In the genomic region with DNA sequence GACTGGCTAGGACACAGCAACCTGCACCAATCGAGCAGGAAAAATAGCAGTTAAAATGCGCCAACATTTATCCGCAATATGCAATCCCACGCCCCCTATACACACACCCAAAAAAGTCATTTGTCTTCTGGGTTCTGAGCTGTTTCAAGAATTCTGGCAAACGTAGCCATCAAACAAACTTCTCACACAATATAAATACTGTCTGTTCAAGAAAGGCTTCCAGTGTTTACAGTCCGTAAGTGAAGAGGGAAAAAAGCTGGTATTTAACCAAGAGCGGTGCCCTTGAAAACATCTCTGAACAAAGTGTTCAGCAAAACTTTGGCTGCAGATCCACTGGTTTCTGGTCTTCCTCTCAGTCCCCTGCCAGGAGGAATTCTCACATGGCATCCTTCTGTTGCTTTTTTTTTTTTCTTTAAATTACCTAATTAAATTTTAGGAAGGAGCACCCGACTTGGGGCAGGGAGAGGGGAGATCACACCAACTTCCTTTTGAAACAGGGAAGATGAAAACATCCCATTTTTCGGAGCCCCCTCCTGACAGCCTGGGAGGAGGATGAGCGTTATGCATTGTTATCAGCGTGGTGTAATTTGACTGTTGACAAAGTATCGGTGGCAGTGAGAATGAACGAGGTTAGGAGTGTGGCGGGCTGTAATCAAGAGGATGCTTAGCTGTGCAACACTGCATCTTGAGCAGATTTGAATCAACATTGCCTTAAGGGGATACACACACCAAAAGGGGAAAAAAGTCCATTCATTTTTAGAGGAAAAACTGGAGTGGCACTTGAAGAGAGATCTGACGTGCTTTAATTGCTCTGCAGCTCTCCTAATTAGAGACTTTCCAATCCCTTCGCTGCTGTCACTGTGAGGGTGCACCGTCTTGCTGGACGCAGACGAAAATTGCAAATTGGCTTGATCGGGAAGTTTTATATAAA, we compare ENCODE assay signal across 9 mouse cellular contexts.
DNase-seq lines count a peak whose midpoint lies in the region; ATAC-seq and TF ChIP-seq lines count a peak whose summit lies in the region.
"Had no signal": no experiment of that assay in that cellular context is flagged by ENCODE, and none has a peak within 500 bp of the region (broad histone marks: within the 10 kb centered on the region; RNA-seq: fewer than 3 reads in every experiment).

No protein-coding gene starts in this region.

- peak overlapping the region; percentile 8; the same call in 1 of the 2 replicates for H3K4me3 ChIP-seq in kidney, postnatal 0 days (replicated peaks; ENCODE audit: low read depth, low read length)
- peak overlapping the region; percentile 23 for H3K4me3 ChIP-seq in embryonic facial prominence, embryonic 13.5 days
- no peak overlapping the region for H3K4me3 ChIP-seq in limb, embryonic 13.5 days
- H3K4me3 ChIP-seq: megakaryocyte, embryonic 14.5 days had no signal

- H3K36me3 ChIP-seq in kidney, postnatal 0 days (ENCODE audit: insufficient read depth, low read length), result no peaks in the 10 kb centered on the region
- H3K36me3 ChIP-seq in embryonic facial prominence, embryonic 13.5 days, result no peaks in the 10 kb centered on the region
- no peaks in the 10 kb centered on the region for H3K36me3 ChIP-seq in limb, embryonic 13.5 days

- no peaks in the 10 kb centered on the region for H3K27me3 ChIP-seq in kidney, postnatal 0 days (ENCODE audit: insufficient read depth, low read length)
- H3K27me3 ChIP-seq in embryonic facial prominence, embryonic 13.5 days, result peaks cover 23% of the 10 kb centered on the region
- H3K27me3 ChIP-seq in limb, embryonic 13.5 days, result peaks cover 91% of the 10 kb centered on the region

- peak overlapping the region; percentile 52 for H3K27ac ChIP-seq in kidney, postnatal 0 days
- H3K27ac ChIP-seq in embryonic facial prominence, embryonic 13.5 days, result no peak overlapping the region
- no peak overlapping the region for H3K27ac ChIP-seq in limb, embryonic 13.5 days

- peaks cover 18% of the 10 kb centered on the region; the same call in 1 of the 2 replicates for H3K4me1 ChIP-seq in kidney, postnatal 0 days (replicated peaks; ENCODE audit: insufficient read depth, low read length)
- H3K4me1 ChIP-seq in embryonic facial prominence, embryonic 13.5 days, result peaks cover 50% of the 10 kb centered on the region
- peaks cover 16% of the 10 kb centered on the region for H3K4me1 ChIP-seq in limb, embryonic 13.5 days
- H3K4me1 ChIP-seq: megakaryocyte, embryonic 14.5 days had no signal

- no peaks in the 10 kb centered on the region for H3K9me3 ChIP-seq in kidney, postnatal 0 days (replicated peaks; ENCODE audit: low read length)
- H3K9me3 ChIP-seq in embryonic facial prominence, embryonic 13.5 days, result no peaks in the 10 kb centered on the region
- H3K9me3 ChIP-seq in limb, embryonic 13.5 days, result no peaks in the 10 kb centered on the region
- H3K9me3 ChIP-seq: megakaryocyte, embryonic 14.5 days had no signal

- peak overlapping the region; percentile 53 for H3K4me2 ChIP-seq in kidney, postnatal 0 days (ENCODE audit: low read length)
- peak overlapping the region; percentile 54 for H3K4me2 ChIP-seq in embryonic facial prominence, embryonic 13.5 days
- H3K4me2 ChIP-seq in limb, embryonic 13.5 days (replicated peaks), result 0 out of 2 replicates have a peak overlapping the region, but pooled peaks have one; percentile 14

- H3K9ac ChIP-seq in kidney, postnatal 0 days (ENCODE audit: low read depth, low read length), result no peak overlapping the region
- H3K9ac ChIP-seq in embryonic facial prominence, embryonic 13.5 days, result no peak overlapping the region
- no peak overlapping the region for H3K9ac ChIP-seq in limb, embryonic 13.5 days

- WGBS in kidney, postnatal 0 days, result 11% methylated on average over 20 of the region's 20 CpGs
- 19% methylated on average over 20 of the region's 20 CpGs for WGBS in embryonic facial prominence, embryonic 13.5 days
- 15% methylated on average over 20 of the region's 20 CpGs for WGBS in limb, embryonic 13.5 days

- TF ChIP-seq CTCF in kidney, postnatal 0 days (IDR thresholded peaks at IDR 0.05; ENCODE audit: low read depth), result no peak

- ATAC-seq in kidney, postnatal 0 days (replicated peaks; ENCODE audit: low FRiP score, low read depth), result 0 out of 2 replicates have a peak, but pooled peaks have one; percentile 19
- ATAC-seq in embryonic facial prominence, embryonic 13.5 days (ENCODE audit: insufficient number of reproducible peaks, insufficient read depth, low FRiP score, low TSS enrichment, low read depth), result no peak
- no peak for ATAC-seq in limb, embryonic 13.5 days (ENCODE audit: low FRiP score, low read depth)

- DNase-seq in kidney, postnatal 0 days (ENCODE audit: low spot score), result peak; percentile 72
- no peak for DNase-seq in kidney, adult 18-20 months
- peak; percentile 66 for DNase-seq in retina, embryonic 14.5 days (ENCODE audit: low spot score)
- DNase-seq in spleen, postnatal 4 days (ENCODE audit: low spot score in 2 of 2), result no peak
- DNase-seq in right cerebral cortex, postnatal 36 days (ENCODE audit: low spot score in 2 of 2), result no peak
- DNase-seq in urinary bladder, postnatal 4 days (ENCODE audit: low spot score in 2 of 2), result no peak

Comparison
In these comparisons a context has a peak if more than half of its experiments do, and no peak if none do; other contexts are left out.
1. DNase-seq: peak in kidney, postnatal 0 days (single experiment) and retina, embryonic 14.5 days (single experiment); none in kidney, adult 18-20 months (single experiment), spleen, postnatal 4 days (0 of 2), right cerebral cortex, postnatal 36 days (0 of 2) and urinary bladder, postnatal 4 days (0 of 2).
2. Peak in every context shown above with its lines, with median percentiles within 50 percentile points of each other: H3K4me2 ChIP-seq.